Mouse (Mus musculus) cerebellum, postnatal 4 days (tissue): ENCODE measurements around the gene Foxk1.

Source experiments
- DNase-seq, 2 experiments: peaks; one replicate each; pipeline ENCODE4 v3.0.0; 2022; ENCODE audit warnings: low spot score in 2 of 2, mixed read lengths in 1 of 2

Foxk1 gene

DNA sequence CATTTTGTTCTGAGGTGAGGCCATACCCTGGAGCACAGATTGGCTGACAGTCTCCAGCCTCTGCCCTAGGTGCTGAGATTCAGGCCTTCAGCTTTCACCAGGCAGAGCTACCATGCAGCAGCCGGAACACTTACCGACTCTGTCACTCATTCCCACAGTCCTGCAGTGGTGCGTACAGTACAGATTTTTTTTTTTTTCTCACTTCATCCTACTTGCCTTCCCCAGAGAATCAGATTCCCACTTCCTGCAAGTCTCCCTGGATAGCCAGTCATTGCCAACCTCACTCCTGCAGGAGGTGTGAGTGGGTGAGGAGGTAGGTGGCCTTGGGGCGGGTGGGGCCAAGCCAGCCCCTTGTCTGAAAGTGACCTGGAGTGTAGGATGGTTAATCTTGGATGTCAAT lies 19.0 kb downstream of the Foxk1 start:
- DNase-seq, result no peak

DNA sequence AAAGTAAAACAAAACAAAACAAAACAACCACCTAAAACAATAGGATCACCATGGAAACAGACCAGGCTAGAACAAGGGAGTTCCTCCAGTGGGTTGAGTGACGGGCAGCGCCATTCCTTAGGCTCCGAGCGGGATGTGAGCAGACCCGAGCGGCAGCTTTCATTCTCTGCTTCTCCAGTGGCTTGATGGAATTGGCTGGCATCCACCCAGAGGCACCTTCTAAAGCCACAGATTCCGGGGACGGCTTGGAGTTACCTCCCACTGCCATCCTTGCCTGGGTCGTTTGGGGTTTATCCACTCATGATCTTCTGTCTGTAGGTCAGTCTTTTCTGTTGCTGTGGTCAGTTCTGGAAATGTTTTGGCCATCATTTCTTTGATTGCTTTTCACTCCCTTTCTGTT lies 19.6 kb downstream of the Foxk1 start:
- DNase-seq, result no peak

DNA sequence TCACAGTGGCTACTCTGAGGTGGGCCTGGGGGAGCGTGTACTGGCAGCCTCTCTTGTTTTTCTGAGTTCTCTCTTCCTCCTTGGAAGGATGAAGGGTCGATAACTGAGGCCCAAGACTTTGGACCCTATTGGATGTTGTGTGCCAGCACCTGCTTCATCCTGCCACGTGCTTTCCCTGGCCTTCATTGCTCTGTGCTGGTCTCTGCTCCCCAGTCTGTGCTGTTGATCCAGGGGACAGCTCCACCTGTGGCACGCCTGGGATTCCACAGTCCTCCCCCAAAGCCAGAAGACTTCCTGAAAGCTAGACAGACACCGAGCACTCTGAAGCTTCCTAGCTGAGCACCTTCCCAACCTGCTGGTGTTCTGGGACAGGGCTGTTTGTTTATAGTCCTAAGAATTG lies 20.6 kb downstream of the Foxk1 start:
- no peak for DNase-seq

DNA sequence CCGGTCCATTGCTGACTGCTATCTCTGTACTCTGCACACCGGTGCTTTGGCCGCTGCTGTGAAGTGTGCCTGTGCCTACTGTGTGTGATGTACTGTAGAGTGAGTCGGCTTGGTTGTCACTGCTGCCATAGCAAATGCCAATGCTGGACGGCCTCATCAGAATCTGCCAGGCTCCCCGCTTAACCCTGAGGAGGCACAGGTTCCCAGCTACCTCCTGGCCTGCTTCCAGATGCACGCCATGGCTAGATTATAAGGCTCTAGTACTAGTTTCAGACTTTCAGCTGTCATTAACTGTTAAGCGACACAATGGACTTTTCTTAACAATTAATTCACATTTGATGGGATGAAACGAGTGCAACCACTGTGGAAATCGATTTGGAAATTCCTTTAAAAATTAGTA lies 21.8 kb downstream of the Foxk1 start:
- no peak for DNase-seq

DNA sequence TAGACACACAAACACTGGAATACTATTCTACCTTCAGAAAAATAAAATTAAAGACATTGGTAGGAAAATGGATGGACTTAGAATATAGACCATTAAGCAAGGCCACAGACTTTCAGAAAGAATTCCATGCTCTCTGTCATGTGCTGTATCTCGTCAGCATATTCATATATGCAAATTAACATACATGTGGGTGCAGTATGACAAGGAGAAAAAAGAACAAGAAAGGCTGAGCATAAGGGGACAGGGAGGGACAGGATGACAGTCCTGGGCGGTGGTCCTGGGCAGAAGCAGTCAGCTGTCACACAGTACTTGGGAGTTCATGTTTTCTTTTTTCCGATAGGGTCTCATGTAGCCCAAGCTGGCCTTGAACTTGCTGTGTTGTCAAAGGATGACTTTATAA lies 22.4 kb downstream of the Foxk1 start:
- DNase-seq, result no peak

DNA sequence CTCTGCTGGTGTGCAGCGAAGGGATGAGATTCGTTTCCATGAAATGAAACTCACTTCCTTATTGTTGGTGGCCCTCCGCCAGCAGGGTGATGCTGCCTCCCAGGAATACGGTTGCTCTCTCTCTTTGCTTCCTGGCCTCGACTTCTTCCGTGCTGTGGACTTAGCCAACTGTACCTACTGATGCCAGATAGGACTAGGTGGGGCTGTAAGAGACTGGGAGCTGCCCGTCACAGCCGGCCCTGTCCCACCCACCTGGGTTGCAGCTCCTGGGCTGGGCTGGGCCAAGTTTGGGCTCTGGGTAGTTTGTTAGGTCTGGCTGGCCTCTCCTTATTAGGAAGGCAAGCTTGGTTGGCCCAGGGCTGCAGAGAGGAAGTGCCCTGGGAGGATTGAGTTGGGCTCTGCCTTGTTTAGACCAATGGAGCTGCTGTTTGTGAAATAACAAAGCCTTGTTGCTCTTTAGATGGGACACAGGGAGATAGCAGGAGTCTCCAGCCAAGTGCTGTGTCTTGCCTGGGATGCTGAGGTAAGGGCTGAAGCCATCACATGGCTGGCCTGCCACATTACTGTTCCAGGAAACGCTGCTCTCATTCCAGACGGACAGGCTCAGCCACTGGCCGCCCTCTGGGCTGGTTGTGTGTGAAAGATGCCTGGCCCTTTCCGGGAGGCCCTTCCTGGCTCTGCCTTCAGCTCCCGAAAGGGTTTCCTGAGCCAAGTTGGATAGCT lies 23.5 kb downstream of the Foxk1 start:
- peak in 1 of 2 experiments; percentile 21 for DNase-seq

DNA sequence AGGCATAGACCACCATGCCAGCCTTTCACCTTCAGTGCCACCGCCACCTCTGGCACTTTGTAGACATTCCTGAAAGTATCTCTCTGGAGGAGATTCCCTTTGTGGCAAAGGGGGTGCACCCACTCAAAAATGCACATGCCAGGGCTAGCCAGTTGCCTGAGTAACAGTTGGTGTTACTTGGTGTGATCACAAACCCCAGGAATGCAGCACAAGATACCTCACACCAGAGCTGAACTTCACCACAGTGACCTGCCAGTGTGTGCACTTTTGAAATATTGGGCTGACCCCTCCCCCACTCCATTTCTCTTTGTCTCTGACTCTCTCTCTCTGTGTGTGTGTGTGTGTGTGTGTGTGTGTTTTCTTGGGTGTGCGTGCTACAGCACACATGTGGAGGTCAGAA lies 25.2 kb downstream of the Foxk1 start:
- no peak for DNase-seq

DNA sequence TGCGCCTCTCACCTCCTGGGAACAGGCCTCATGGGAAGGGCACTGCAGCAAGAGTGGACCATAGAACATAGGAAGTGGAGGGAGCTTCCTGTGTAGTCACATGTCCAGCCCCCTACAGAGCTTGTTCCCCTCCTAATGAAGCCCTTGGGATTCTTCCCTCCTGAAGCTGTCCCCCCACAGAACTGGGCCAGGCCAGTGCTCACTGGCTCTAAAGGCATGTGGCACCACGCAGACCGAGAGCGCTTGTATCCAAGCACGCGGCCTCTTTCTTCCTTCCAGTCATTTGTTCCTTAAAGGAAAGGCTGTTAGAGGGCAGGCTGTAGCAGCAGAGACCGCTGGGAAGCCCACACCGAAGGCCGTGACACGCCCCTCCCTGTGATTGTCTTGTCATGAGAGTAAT lies 26.6 kb downstream of the Foxk1 start:
- DNase-seq, result no peak

DNA sequence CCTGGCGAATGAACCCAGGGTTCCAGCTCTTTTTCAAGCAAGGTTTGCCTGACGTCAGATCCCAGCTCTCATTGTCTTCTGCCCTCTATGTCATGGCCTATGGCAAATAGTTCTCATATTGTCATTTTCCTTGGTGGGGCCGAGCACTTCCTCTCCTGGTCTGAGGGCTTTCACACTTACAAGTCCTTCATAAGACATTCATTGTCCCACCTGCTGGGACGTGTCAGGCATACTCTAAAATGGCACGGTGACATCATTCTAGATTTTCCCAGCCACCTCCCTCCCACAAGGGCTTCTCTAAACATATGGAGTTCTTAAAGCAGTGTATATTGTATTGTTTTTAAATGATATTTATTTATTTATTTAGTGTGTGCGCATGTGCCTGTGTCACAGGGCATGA lies 27.4 kb downstream of the Foxk1 start:
- no peak for DNase-seq

DNA sequence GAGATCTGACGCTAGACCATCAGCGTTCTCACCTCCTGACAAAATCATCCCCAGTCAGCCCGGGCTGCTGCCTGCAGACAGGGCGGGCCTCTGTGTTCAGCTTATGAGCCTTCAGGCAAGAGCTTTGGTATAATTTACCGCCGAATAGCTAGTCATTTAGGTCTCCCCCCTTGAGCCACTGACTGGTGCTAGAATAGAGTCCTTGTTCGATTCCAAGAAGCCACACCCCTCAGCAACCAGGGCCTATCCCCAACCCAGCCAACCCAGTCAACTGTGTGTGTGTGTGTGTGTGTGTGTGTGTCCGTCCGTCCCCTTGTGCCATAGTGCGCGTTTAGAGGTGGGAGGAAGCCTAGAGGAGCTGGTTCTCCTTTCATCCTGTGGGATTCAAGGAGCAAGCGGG lies 29.7 kb downstream of the Foxk1 start:
- DNase-seq, result no peak

DNA sequence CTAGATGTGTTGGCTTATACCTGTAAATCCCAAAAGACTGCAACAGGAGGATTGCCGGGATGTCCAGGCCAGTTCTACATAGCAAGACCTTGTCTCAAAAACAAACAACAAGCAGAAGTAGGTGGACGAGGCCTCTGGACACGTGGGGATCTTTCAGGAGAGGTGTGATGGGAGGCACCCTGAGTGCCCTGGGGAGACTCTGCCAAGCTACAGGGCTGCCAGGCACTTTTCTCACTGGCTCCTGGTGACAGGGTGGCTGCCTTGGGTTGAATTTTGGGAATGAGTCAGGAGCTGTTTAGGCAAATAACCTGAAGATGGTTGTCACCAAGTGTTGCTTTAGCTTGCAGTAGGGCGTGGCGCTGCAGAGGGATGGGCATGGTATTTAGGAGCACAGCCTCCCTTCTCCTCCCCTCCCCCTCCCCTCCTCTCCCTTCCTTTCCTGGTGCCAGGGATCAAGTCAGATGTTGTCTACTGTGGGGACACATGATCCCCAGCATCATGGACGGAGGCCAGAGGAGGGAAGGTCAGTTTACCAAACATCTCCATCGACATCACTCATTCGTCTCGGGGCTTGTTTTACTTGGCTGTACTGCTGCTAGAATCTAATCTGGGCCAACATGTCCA lies 30.6 kb downstream of the Foxk1 start:
- DNase-seq, result no peak

DNA sequence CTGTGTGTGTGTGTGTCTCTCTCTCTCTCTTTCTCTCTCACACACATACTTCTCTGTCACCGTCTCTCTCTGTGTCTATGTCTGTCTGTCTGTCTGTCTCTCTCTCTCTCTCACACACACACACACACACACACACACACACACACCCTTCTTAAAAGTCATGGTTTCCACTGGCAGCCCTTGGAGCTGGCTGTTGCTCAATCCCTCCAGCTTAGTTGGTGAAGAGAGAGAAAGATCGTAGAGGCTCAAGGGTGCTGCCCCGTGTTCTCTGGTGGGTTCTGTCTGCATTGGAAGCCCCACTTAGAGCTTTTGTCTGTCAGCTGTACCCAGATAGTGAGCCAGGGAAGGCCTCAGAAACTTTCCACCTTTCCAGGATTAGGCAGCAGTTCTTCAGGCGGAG lies 31.4 kb downstream of the Foxk1 start:
- no peak for DNase-seq

DNA sequence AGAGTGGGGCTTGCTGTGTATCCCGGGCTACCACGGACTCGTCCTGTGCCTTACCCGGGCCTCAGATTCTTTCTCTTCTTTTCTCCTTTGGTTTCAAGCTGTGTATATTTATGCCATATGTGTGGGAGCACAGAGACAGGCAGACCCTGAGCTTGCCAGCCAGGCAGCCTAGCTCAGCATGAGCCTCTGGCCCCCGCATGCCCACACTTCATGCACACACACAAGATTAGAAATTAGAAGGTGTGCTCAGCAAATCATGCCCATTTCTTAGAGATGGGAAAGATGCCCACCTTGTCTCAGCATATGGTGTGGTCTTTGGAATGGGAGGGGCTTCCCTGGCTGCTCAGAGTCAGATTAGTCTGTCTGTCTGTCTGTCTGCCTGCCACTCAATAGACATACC lies 32.8 kb downstream of the Foxk1 start:
- no peak for DNase-seq

DNA sequence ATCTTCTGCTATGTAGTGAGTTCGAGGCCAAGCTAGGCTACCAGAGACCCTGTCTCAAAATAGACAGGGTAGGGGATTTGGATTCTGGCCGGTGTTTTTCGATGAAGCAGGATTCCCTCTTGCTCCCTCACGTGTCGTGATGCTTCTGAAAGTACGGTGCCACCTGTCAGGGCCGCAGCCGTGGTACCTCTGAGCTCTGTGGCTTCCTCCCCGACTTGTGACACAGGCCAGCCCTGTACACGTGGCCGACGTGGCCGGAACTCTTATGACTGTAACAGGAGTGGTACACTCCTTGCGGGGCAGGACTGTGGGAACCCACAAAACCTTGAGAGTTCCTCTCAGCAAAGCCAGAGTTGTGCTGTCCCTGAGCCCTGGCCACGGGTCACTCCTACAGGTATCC lies 34.4 kb downstream of the Foxk1 start:
- DNase-seq, result no peak

DNA sequence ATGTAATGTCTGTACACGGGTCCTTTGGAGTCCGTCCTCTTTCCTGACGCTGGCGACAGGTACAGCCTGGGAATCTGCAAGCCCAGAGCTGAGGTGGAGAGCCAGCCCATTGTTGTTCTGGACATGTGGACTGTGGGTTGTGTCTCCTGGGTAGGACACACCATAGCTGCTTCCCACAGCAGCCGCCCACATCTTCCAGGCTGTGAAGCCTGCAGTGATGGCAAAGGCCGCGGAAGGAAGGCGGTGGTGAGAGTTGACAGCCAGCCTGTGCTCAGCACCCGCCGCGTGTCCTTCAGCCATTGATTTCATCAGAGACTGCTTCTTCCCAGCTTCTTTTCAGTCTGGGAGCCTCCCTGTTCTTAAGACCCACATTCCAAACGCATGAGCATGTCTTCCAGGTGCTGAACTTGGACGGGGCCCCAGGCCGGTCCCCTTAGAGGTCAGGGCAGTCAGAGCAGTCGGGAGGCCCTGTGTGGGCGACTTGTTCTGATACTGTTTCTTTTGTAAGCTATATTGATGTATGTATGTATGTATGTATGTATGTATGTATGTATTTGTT lies 37.2 kb downstream of the Foxk1 start:
- DNase-seq, result no peak

DNA sequence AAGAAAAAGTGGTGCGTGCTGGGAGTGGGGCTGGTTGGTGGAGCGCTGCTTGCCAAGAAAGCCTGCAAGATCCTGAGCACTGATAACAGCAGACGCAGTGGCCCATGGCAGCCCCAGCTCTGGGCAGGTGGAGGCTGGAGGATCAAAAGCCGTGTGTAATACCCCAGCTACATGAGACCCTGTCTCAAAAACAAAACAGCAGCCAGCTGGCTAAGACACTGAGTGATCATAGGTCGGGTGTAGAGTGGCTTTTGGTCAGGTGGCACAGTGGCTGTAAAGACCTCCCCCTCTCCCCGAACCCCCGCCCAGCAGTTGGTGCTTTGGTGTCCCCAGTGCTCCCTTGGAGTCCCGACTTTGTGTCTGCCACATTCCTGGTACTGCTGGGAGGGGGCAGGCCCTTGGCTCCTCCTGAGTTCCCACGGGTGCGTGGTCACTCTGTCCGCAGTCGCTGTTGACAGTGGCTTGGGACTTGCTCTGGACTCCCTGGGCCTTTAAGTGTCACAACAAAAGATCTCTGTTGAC lies 38.7 kb downstream of the Foxk1 start:
- DNase-seq, result no peak

DNA sequence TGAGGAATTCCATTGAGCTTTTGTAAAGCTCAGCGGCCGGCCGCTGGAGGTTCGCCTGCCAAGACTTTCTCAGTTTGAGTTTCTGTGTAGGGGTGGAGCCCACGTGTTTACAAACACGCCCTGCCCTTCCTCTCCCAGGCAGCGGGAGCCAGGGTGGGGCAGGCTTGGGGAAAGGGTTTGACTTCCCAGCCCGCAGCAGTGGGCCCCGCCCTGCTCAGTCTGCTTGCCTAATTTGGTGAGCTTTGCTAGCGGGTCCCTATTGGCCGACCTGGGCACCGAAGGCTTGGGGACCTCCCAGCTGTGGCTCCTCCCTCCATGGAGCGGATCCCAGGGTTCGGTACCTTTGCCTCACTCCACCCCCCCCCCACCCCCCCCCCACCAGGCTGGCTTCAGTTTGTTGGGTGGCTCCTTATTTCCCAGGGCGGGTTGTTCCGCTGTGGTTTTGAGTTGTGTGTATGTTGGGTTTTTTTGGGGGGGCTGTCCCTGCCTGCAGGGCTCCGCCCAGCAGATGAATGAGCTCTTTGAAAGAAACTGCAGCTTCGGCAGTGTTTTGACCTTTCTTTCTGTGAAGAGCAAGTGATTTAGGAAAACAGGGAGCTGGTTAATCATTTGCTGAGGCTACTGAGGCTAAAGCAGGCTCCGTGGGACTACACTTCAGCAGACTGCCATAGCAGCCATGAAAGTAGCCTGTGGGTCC lies 39.3 kb downstream of the Foxk1 start:
- peak in 1 of 2 experiments; percentile 45 for DNase-seq

DNA sequence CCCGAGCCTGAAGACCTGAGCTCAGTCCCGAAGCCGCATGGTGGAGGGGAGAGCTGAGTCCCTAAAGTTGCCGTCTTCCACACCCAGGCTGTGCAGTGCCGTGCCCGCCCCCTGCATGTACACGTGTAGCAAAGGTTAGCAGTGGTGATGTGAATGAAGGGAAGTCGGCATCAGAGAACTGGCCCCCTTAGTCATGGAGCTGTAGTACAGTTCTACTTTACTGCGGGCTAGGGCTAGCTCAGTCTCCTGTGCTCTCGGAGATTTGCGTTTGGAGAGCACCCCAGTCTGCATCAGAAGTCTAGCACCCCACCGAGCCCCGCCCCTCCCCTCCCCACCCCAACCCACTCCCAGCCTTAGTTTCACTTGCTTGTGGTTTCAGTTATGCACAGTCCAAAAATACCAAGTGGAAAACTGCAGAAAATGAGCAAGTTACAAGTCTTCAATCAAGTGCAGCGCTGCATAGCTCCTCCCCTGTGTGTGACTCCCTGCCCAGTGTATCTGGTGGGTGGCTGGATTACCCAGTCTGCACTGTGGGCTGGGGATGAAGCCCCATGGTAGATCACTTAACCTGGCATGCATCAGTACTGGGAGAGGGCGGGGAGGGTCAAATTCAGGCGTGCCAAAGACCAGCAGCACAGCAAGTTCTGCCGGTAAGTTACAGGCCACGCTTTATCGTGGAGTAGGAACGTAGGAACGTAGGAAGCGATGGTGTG lies 40.2 kb downstream of the Foxk1 start:
- no peak for DNase-seq

DNA sequence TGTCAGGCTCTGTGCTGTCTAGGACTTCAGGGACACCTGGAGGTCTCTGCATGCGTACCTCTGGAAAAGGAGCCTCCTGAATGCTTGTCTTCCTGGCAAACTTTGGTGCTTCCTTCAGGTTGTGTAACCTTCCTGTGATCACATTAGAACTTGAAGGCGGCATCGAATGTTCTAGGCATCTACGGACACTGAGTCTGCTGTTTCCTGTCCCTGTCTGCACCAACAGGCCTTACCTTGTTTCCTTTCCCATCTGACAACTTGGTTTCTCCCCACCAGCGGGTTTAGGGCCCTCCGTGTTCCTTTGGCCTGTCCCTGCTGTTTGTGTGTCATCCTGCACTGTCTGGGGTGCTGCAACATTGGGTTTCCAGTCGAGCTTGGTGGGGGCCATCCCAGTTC lies 40.7 kb downstream of the Foxk1 start:
- DNase-seq, result no peak

DNA sequence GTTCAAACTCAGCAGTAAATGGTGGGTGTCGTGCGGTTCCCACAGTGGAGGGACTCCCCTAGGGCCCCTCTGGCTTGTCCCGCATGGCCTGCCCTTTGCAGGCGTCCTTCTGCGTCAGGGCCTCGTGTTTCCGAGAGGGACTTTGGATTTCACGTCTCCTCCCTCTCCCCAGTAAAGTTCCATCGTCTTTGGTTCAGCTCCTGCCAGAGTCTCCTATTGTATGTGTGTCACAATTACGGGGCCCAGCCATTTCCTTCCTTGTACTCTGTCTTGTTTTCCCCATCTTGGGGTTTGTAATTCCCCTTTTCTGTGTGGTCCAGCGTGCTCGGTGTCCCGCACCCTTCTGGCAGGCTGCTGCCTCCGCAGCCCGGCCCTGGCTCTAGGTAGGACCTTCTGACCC lies 42.2 kb downstream of the Foxk1 start:
- no peak for DNase-seq

DNA sequence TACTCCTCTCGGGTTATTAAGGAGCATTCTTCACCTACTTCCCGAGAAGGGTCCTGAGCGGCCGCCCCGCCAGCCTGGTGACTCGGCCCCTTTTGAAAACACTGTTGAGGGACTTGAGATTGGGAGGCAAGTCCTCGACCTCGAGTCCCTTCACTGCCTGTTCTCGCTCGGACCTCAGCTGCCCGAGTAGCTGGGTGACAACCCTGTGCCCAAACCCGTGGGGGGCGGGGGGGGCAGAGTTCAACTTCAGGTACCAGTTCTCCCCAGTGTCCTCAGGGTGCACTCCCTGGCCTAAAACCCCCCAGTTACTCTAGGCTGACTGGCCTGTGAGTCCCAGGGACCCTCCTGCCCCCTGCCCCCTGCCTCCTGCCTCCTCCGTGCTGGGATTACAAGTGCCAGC lies 42.7 kb downstream of the Foxk1 start:
- no peak for DNase-seq
